Mouse (Mus musculus) CH12.LX (cell line): ENCODE measurements around the gene Gm47289.

ENCODE experiments used
- GABPA ChIP-seq: IDR thresholded peaks from 2 replicates; pipeline ENCODE4 v1.6.1; 2012; ENCODE audit warnings: low read depth, low read length, improper control_type of control experiment, inconsistent platforms; ENCODE audit not compliant: insufficient replicate concordance
- UBTF ChIP-seq: IDR thresholded peaks from 2 replicates; pipeline ENCODE4 v1.6.1; 2012; ENCODE audit warnings: low read depth, mild to moderate bottlenecking, inconsistent platforms, low read length, improper control_type of control experiment, moderate library complexity

DNA sequence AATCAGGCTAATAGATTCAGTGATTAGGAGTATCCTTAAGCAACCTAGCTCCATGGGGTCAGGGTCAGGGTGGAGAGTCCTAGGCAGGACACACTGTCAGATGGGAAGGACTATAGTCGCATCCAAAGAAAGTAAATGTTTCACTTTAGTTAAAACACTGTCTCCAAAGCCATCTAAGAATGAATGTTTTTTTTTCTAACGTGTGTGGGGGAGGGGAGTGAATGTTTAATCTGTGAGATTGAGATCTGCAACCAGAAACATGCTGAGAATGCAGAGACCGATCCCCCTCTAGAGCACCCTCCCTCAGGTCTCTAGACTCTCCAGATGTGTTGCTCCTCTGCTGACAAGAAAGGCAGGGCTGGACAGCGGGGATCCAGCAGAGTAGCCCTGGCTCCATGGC lies 48.2 kb downstream of the Gm47289 start:
- TF ChIP-seq UBTF: no peak
- no peak for TF ChIP-seq GABPA
